Mouse (Mus musculus) erythroblast, embryonic 14.5 days (primary cell): ENCODE results near the gene B430306N03Rik.

Experiments
- GATA1 ChIP-seq: IDR thresholded peaks from 2 replicates; pipeline ENCODE4 v1.6.1; 2012; ENCODE audit warnings: low read length, inconsistent platforms, mixed read lengths
- TAL1 ChIP-seq: IDR thresholded peaks from 3 replicates; pipeline ENCODE4 v1.6.1; 2012; ENCODE audit warnings: low read length, inconsistent platforms, mixed read lengths

GRCm38 (mm10) chr17:48301792-48302191, 14.1 kb upstream of the B430306N03Rik start:
- TF ChIP-seq GATA1 (no peak), TAL1 (no peak)
